Mouse (Mus musculus) heart, adult 18-20 months (tissue): ENCODE data around the gene Eml1. TPM values are rescaled to one million over a fixed set of nuclear protein-coding genes. Genes with fewer than 3 reads are reported as not detected.

Source experiments
- DNase-seq, 2 experiments: peaks; one replicate each; pipeline ENCODE4 v3.0.0; 2021 to 2022; ENCODE audit warnings: mixed read lengths in 1 of 2
- total RNA-seq, 2 experiments: library from RNA; stranded (reverse); gene quantifications; 2 replicates each; pipeline ENCODE4 v1.2.3; 2021

The Eml1 gene
- total RNA-seq, 2 experiments from 2014 or later: 81.3 to 95.3 TPM

DNA sequence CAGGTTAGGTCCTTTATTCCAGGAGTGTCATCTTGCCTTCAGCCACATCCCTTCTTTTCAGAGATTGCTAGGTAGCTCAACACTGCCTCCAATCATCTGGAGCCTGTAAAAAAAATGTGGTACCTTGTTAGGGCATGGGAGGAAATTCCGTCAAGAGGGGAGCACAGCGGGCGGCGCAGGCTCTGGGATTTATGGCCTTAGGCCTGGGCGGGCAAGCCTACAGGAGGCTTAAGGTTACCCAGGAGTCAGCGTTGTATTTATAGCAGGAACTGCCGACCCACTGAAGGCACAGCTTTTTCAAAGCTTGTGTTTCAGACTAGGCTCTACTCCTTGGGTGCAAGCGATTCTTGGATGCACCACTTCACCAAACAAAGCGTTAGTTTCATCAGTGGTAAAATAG is 2.9 kb downstream of the Eml1 start:
- DNase-seq: no peak

DNA sequence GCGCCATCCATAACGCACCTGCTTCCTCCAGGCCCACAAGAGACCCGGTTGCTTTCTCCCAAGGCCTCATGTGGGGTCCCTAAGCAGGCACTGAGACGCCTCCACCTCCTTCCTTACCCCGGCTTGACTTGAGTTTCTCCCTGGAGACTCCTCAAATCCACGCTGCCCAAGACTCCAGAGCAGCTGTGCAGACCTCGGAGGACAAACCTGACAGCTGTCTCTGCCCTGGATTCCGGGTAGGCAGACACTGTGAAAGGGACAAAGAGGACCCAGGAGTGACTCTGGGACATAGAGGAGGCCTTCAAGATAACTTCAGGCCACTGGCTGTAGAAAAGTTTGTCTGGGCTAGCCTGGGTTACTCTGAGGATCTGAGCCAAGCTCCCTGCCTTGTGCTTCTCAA is 3.9 kb downstream of the Eml1 start:
- DNase-seq: no peak

DNA sequence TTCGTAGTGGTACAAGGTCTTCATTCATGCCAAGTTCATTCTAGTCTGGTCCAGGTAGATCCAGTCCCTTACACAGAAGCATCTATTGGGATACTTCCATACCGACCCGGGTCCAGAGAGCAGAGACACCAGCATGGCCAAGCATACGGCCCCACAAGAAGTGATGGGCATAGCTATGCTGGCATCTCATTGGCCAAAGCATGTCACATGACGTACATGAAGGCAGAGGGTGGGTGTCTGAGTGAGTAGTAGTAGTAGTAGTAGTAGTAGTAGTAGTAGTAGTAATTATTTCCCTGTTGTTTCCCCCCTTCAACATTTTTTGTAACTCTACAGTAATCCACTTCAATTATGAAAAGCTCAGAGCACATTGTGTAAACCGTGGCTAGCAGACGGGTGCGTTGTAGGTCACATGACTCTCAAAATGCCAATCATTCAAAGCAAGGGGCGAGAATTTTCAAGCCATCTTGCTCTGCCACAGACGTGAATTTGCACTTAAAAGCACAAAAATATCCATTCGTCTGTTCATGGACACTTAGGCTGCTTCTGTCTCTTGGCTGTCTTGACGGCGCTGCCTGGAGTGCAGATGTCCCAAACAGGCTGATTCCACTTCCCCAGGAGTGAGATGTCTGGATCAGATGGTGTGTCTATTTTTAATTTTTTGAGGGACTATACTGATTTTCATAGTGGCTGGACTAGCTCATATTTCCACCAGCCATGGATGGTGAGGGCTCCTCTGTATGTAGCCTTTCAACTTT is 7.8 kb downstream of the Eml1 start:
- DNase-seq: no peak

DNA sequence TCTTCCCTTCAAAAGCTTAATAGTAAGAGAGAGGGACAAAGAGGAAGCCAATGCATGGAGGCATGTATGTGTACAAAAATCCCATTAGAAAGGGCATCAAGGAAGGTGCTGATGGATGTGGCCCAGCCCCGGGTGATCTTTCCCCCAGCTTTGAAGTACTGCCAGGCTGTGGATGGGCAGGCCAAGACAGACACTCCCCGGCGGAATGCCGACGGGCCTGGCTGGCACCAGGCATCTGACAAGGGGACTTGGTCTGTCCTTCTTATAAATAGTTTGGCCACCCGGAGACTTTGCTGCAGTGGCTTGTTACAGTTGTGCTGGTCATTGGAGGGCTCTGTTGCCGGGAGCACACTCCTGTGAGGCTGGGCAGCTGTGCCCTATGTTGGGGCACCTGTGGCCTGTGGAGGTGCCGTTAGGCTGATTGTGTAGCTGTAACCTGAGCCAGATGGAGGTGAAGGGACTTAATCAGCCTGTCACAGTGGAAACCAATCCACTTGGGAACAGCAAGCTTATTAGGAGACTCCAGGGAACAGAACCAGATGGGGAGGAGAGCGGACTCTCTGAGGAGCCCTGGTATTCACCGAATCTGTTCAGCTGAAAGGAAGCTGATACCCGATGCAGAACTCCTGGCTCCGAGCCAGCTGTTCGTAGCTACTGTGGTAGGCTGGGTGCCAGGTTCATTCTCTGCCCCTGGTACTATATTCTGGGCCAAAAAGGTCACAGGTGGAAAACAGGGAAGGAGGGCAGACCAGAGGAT is 15.9 kb downstream of the Eml1 start:
- DNase-seq: peak; percentile 77 to 85

DNA sequence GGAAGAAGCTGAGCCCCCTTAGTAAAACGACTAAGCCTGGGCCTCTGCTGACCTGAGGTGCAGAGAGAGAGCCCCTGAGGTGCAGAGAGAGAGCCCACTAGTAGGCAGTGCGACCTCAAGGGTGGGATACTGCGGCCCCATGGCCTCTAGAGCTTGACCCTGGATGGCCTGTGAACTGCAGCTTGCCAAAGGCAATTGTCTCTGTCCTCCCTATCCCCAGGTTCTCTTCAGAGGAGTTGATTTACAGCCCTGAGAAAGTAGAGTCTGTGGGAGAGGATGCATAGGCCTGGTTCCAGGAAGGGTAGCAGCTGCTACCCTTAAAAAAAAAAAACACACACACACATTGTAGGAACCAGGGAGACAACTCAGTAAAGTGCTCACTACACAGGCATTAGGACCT is 19.0 kb downstream of the Eml1 start:
- no peak for DNase-seq

DNA sequence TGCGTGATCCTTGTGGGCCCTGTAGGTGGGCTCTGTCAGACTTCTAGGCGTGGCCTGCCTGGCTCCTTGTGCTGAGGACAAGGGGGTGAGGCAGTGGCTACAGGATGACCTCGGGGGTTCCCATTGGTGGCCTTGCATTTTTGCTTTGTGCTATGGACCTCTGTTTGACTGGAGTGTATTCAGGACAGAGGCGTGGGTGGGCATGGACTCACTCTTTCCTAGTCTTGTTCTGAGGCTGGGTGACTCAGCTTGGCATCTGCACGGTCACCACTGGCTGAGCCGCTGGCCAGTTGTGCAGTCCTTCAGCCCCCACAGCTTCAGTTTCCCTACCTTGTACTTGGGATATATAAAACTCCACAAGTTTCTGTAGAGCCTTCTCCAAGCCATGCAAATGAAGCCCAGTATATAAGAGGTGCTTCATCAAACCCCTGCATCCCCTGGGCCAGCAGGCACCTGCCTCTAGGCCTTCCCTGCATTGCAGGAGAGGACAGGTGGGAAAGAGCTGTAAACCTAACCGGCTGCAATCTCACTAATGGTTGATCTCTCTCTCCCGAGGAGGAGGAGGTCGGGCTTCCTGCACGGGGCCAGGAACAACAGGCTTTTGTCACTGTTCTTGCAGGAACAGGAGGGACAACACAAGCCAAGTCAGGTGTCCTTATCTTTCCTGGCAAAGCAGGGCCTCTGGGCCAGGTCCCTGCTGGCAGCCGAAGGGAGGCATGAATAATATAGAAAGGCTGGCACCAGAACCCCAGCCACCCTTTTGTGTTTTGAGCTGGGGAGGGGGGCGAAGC is 21.7 kb downstream of the Eml1 start:
- peak; percentile 58 to 71 for DNase-seq

DNA sequence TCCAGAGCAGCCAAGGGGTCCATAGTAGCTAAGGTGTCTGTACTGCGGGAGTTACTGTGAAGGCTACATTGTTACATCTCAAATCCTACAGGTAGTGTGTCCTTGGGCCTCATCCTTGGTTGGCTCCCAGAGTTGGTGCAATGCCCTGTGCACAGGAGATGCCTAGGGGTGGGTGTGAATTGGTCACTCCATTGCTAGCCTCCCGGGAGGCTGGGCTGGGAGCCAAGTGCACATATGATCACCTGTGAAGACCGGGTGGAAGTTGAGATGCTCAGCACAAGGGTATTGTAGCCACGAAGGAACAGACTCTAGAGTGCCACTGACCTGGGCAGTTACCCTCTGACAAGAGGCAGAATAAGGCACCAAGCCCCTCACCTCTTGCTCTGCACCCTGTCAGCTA is 22.3 kb downstream of the Eml1 start:
- DNase-seq: peak in 1 of 2 experiments; percentile 24

DNA sequence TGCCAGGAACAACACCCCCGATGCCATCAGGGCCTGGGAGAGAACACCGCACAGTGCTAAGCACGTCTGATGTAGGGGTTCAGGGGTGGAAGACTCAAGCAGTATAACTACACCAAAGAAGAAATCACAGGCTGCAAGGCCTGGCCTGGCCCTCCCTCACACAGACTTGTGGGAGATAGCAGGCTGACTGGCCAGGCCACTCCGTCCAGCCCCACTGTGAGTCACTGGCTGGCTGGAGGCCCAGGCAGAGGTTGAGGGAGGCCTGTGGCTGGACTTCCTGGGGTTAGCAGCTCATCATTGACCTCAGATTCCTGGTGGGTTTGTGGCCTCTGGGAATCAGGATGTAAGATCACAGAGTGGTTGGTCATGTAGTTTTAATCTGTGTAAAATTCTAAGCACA is 22.9 kb downstream of the Eml1 start:
- DNase-seq: peak; percentile 95 to 96

DNA sequence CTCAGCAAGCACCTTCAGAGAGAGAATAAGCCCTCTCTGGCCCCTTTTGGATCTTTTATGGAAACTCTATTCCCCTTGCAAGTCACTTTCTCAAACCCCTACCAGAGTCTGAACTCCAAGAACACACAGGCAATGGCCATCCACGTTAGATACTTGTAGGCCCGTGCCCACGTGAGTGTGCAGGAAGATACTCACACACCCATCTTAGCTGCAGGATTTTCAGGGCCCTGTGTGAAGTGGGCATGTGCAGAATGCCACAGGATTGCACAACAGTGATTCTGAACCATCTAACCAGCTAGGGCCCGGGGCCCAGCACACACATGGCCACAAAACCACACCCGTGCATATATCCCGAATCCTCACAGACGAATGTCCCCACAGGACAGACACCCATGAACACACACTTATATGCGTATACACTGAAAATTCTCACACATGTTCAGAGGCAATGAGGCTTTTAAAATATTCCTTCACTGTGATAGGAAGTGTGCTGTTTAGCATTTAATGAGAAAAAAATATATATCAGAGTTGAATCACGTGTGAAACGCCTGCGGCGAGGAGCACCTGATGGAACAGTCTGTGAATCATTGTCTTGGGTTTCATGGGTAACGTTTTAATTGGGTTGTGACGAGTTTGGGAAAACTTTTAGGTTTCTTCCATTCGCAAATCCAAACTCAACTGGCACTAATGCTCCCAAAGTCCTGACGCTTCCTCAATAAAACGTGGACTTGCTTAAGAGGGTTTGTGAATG is 24.0 kb downstream of the Eml1 start:
- DNase-seq: no peak

DNA sequence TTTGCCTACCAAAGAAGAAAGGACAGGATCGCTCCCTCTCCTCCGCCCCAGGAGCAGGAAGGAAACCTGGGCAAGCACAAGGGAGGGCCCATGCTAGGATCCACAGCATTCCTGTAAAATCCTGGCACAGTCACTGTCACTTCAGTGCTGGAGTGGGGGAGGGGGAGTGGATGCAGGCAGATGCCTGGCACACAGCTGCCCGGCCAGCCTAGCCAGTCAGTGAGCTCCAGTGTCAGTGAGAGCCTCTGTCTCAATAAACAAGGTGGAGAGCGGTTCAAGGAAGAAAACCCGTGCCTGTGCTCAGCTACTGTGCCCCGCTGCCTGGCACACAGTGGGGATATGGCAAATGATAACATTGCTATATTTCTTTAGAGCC is 24.5 kb downstream of the Eml1 start:
- no peak for DNase-seq

DNA sequence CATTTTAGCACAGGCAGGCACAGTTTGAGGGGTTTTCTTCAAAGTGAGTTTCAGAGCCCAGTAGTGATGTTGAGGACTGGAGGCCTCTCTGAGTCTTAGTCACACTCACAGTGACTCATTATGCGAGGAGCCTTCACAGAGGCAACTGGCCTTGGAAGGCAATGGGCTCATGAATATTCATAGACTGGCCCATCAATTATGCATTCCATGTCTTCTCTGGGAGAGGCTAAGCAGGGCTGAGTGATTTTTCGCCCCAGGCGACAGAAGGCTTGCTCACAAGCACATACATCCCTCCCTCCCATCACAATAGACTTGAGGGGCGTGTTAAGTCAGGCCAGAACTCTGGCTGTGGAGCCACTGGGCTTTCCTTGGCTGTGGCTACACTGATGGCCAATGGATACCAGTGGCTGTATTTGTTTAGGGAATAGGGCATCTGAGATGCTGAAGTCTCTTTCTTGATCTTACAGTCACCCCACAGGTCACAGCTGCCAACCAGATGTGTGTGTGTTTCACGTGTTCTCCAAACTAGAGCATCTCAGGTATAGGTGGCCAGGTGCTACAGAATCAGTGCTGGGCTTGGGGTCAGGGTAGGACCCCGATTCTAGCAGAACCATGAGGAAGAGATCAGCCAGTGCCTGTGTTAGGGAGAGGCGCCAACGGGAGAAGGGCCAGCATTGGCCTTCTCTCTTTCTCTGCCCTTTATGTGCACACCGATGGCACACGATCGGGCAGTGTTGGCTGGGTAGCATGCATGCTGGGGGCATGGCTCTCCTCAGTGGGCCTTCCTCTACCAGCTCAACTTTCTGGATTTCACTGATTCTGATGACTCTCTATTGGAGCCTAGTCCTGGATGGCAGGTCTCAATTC is 25.6 kb downstream of the Eml1 start:
- no peak for DNase-seq

DNA sequence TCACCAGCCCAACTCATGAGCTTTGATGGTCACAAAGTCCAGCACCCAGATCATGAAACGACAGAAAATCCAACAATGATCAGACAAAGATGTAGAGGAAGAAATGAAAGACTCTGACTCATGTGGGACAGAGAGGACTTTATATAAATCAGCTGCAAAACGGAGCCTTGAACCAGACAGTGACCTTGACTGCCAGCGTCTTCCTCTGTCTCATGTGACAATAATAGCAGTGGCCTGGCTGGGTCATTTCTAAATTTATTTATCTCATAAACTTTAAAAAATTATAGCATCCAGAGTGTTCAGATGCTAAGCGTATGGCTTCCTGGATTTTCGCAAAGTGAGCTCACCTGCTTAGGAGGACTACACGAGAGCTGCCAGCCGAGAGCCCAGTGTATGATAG is 27.9 kb downstream of the Eml1 start:
- DNase-seq: no peak

DNA sequence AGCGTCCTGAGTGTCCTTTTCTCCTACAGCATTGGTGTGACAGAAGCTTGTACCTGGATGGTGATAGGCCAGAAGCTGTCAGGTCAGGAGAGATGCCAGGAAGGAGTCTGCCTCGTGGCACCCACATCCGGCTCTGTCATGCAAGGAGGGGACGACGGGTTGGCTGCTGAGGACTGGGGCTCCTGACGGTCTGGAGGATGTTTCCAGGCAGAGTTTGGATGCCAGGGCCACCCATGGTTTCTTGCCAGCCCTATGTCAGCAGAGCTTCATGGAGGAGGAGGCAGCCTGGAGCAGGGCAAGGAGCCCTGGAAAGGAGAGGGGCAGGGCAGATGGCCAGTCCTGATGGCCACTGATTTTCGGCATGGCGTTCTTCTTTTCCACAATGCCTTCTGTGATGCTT is 28.4 kb downstream of the Eml1 start:
- no peak for DNase-seq

DNA sequence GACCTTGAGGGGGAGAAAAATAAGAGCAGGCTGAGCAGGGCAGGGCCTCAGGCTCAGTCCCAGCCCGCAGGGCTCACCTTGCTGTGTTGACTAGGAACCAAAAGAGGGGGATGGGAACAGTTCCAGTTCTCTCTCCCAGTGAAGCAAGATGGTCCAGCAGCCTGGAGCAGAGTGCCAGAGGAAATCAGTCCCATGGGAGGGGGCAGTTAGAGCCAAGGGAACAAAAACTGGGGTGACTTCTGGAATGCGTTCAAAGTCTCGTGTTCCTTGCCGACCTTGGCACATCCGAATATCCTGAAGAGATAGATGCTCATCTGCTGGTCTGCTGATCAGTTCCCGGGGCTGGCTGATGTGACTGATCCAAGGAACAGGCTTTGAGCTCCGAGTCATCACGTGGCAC is 30.2 kb downstream of the Eml1 start:
- DNase-seq: no peak

DNA sequence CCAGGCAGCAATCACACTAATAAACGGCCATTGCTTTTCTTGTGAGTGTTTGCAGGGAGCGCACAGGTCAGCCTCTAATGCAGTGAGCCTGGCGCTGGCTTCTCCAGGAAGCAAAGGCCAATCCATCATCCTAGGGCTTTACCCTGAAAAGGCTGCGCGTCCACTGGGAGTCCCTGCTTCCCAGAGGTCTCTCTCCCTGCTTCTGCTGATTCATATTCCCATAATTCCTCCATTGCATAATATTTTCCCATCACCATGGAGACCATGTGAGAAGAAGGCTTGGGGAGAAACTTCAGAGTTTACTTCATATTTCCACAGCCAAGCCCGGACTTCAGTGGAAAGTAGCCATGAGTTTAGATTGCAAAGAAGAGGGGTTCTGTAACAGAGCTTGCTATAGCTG is 33.2 kb downstream of the Eml1 start:
- DNase-seq: peak; percentile 71 to 80

DNA sequence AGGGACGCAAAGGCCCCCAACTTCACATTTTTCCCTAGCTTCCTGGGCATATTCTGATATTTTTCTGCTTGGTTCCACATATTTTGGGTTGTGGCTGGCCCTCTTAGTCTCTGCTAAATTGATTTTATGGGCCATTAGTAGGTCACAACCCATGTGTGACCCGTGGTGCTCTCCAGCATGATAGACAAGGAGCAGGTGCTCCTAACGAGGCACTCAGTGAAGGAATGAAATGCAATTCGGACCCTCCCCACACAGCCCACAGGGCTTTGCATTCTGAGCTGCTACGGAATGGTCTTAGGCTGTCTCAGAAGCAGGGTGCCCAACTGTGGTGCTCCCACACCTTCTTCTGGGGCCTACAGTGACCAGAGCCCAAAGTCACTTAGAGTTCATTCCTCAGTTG is 38.3 kb downstream of the Eml1 start:
- DNase-seq: no peak

DNA sequence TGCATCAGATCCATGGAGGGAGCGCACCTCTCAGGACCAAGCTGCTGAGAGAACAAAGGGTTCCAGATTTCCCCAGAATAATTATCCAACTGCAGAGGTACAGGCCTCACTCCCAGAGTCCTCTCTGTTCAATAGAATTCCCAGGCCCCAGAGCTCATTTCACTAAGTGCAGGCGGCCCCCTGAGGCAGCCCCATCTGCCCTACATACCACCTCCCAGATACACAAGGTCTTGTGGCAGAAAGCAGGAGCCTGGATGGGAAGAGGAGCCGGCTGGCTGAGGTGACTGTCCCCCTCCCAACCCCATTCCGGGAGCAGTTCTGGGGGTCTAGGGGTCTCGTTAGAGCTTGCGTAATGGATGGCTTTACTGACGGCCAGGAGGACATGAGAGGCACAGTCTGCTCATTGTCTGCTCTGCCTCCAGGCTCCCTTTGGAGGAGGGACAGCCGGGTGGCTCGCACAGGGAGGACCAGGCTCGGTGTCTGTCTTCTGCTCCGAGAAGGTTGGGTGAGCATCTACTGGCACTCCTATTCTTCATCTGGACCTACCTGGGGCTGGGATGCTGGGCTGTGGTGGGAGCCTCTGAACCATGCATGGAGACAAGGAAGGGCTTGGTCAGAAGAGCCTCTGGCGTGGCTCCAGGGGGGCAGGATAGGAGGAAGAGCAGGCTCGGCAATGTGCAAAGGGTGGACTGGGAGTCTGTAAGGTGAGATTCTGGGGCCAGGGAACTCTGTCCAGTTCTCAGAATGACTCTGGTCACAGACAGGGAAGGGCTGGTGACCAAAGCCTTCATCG is 39.9 kb downstream of the Eml1 start:
- DNase-seq: no peak

DNA sequence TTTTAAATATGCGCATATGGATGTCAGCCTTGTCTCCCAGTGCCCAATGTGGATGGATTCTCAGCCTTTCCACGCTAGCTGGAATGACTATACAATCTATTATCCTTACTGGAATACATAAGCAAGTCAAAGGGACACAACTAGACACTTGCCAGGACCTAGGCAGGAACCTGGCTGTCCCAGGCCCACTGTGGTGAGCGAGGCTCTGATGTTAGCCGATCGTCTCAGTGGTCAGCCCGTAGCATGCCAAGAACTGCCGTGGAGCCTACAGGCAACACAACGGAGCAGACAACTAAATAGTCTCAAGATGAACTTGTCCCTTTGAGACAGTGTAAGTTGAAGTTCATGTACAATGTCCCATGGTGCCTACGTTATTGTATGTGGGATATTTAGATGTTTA is 44.2 kb downstream of the Eml1 start:
- DNase-seq: no peak

DNA sequence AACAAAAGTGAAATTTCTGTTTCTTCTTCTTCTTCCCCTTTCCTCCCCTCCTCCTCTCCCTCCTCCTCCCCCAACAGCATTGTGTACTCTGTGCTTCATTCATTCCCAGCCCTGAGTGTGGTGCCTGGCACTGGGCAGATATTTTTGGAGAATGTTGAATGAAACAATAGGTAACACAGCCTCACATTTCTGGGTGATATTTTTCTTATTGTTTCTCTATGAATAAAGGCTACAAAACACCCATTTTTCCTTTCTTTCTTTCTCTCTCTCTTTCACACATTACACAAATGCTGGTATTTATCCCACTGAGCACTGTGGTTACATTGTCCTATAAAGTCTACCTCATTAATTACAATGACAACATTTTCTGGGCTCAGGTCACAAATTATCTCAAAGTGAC is 48.8 kb downstream of the Eml1 start:
- no peak for DNase-seq

DNA sequence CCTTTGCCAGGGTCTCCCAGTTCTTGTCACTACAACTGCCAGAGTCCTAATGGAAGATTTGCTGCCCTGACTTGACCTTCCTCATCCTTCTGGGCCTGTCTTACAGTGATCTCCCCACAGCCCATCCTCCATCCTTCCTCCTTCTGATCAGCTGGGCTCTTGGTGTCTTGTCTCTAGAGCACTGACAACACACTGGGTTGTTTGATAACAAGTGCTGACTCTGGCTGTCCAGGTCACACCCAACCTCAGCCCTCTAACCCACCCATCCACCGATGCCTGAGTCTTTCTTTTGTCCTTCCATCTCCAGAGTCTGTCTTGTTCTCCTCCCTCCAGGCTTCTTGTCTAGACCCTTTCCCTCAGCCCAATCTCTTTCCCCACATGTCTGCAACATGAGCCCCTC is 50.7 kb downstream of the Eml1 start:
- DNase-seq: no peak

DNA sequence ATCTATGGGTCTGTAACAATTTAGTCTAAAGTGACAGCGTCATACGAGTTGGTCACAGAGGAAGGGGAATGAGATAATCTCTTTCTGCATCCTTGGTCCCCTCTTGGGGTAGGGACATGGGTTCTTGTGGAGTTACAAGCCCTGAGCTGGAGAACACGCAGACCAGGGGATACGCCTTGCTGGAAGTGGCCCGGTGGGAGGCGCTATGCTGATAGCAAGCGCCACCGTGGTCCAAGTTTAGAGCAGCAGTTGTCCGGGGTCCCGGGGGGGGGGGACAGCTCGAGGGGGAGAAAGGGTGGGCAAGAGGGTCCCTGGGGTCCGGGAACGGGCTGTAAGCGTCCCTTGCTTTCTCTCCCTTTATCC is 51.7 kb downstream of the Eml1 start:
- peak; percentile 66 to 68 for DNase-seq
